Mouse (Mus musculus): ENCODE data around the gene Abat. TPM values are rescaled to one million over a fixed set of nuclear protein-coding genes. Genes with fewer than 3 reads are reported as not detected.
A peak's percentile ranks its signal among the peaks of the same experiment; 100 is the strongest.

Gene Abat
- polyA plus RNA-seq, 1 experiment from 2014 or later = 36.1 TPM

GRCm38 (mm10) chr16:8514180-8514579, 951 bp downstream of the Abat start:
- WGBS = 15% methylated on average over 4 of the region's 4 CpGs
- Histone ChIP-seq H3K4me1 (peaks cover 19% of the 10 kb centered on the region), H3K4me3 (peak overlapping the region; percentile 64), H3K36me3 (no peaks in the 10 kb centered on the region), H3K27ac (no peak overlapping the region), H3K27me3 (no peaks in the 10 kb centered on the region), H3K4me2 (replicated peaks) (peak overlapping the region; percentile 76), H3K9ac (peak overlapping the region; percentile 79), H3K9me3 (no peaks in the 10 kb centered on the region)
- no peak for ATAC-seq (ENCODE audit: low FRiP score, low read depth)

- H3K9me3 ChIP-seq = no peaks in the 10 kb centered on the region
- H3K4me1 ChIP-seq = peaks cover 31% of the 10 kb centered on the region
- H3K4me3 ChIP-seq = no peak overlapping the region
- H3K36me3 ChIP-seq = no peaks in the 10 kb centered on the region
- no peak for ATAC-seq (ENCODE audit: low FRiP score, low read depth)
- no peak overlapping the region for H3K4me2 ChIP-seq (replicated peaks)
- no peaks in the 10 kb centered on the region for H3K27me3 ChIP-seq
- no peak overlapping the region for H3K27ac ChIP-seq
- H3K9ac ChIP-seq = no peak overlapping the region
- WGBS = 74% methylated on average over 5 of the region's 5 CpGs
Measured at GRCm38 (mm10) chr16:8520525-8520924, 7.3 kb downstream of the Abat start.

DNA sequence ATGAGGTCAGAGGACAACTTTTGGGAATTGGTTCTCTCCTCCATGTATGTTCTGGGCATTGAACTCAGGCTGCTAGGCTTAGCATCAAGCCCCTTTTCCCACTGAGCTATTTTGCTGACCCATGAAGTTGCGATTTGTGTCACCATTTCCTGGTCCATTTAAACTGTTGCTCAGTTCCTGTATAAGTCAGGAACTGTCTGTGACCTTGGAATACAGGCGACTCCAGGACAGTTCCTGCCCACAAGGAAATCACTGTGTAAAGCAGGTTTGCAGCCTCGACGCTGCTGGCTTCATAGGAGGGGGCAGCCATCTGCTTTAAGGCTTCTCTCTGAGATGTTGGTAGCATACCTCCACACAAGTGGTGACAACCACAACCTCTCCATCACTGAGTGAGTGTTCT, 8.1 kb downstream of the Abat start:
- Histone ChIP-seq H3K9me3 (no peaks in the 10 kb centered on the region), H3K36me3 (no peaks in the 10 kb centered on the region), H3K4me2 (replicated peaks) (no peak overlapping the region), H3K4me1 (peaks cover 31% of the 10 kb centered on the region), H3K4me3 (no peak overlapping the region), H3K27me3 (no peaks in the 10 kb centered on the region), H3K27ac (no peak overlapping the region), H3K9ac (no peak overlapping the region)
- no peak for ATAC-seq (ENCODE audit: low FRiP score, low read depth)
- WGBS = 79% methylated on average over 4 of the region's 4 CpGs

DNA sequence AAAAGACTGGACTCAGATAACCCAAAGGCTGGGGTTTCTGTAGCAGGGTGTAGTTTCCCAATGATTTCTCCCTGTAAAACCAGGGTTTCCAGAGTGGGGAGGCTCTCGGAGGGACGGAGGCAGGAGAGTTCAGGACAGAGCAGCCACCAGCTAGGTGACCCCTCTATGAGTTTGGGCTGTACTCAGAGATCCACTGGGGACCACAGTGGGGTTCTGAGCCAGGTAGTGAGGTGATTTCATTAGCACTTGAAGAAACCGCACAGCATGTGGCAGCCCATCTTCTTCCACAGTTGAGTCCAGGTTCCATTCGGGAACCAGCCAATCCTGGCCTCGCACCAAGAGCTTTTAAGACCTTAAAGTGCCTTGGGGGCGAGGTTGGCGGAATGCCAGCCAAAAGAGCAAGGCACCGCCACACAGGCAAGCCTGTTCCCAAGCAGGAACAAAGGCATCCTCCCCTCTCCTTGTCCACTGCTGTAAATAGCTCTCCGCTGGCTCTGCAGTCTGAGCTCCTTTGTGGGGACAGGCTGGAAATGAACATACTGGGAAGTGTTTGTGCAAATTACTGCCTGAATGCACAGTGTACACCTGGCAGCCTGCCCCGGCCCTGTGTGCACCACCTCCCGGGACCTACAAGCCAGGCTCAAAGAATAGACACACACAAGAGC, 10.4 kb downstream of the Abat start:
- Histone ChIP-seq H3K27ac (peak overlapping the region; percentile 94), H3K4me2 (replicated peaks) (peak overlapping the region; percentile 51), H3K9me3 (no peaks in the 10 kb centered on the region), H3K4me1 (peaks cover 31% of the 10 kb centered on the region), H3K27me3 (no peaks in the 10 kb centered on the region), H3K36me3 (no peaks in the 10 kb centered on the region; the same call in 1 of the 2 replicates), H3K4me3 (peak overlapping the region; percentile 10), H3K9ac (peak overlapping the region; percentile 13; the same call in 1 of the 2 replicates)
- 11% methylated on average over 11 of the region's 11 CpGs for WGBS
- peak; percentile 85 for ATAC-seq (ENCODE audit: low FRiP score, low read depth)

- Histone ChIP-seq H3K4me2 (replicated peaks) (peak overlapping the region; percentile 51), H3K4me1 (peaks cover 32% of the 10 kb centered on the region), H3K27me3 (no peaks in the 10 kb centered on the region), H3K27ac (peak overlapping the region; percentile 94), H3K9ac (peak overlapping the region; percentile 13; the same call in 1 of the 2 replicates), H3K36me3 (no peaks in the 10 kb centered on the region; the same call in 1 of the 2 replicates), H3K4me3 (peak overlapping the region; percentile 10), H3K9me3 (no peaks in the 10 kb centered on the region)
- ATAC-seq (ENCODE audit: low FRiP score, low read depth) = peak; percentile 55; the same call in 1 of the 2 replicates
- WGBS = 30% methylated on average over 16 of the region's 16 CpGs
Measured at GRCm38 (mm10) chr16:8524163-8524847, 11.1 kb downstream of the Abat start.

- no peaks in the 10 kb centered on the region for H3K27me3 ChIP-seq
- WGBS = 67% methylated on average over 3 of the region's 3 CpGs
- no peak for ATAC-seq (ENCODE audit: low FRiP score, low read depth)
- no peaks in the 10 kb centered on the region; the same call in 1 of the 2 replicates for H3K36me3 ChIP-seq
- H3K9ac ChIP-seq = no peak overlapping the region
- peak overlapping the region; percentile 94; the same call in 1 of the 2 replicates for H3K27ac ChIP-seq
- H3K9me3 ChIP-seq = no peaks in the 10 kb centered on the region
- H3K4me1 ChIP-seq = peaks cover 42% of the 10 kb centered on the region
- no peak overlapping the region for H3K4me3 ChIP-seq
- no peak overlapping the region for H3K4me2 ChIP-seq (replicated peaks)
Measured at GRCm38 (mm10) chr16:8525293-8525692, 12.1 kb downstream of the Abat start.

GRCm38 (mm10) chr16:8525877-8526276, 12.6 kb downstream of the Abat start:
- no peak overlapping the region for H3K27ac ChIP-seq
- H3K4me2 ChIP-seq (replicated peaks) = no peak overlapping the region
- H3K4me1 ChIP-seq = peaks cover 46% of the 10 kb centered on the region
- no peak for ATAC-seq (ENCODE audit: low FRiP score, low read depth)
- H3K27me3 ChIP-seq = no peaks in the 10 kb centered on the region
- H3K36me3 ChIP-seq = no peaks in the 10 kb centered on the region; the same call in 1 of the 2 replicates
- H3K9ac ChIP-seq = no peak overlapping the region
- no peaks in the 10 kb centered on the region for H3K9me3 ChIP-seq
- WGBS = 70% methylated on average over 7 of the region's 7 CpGs
- no peak overlapping the region for H3K4me3 ChIP-seq

DNA sequence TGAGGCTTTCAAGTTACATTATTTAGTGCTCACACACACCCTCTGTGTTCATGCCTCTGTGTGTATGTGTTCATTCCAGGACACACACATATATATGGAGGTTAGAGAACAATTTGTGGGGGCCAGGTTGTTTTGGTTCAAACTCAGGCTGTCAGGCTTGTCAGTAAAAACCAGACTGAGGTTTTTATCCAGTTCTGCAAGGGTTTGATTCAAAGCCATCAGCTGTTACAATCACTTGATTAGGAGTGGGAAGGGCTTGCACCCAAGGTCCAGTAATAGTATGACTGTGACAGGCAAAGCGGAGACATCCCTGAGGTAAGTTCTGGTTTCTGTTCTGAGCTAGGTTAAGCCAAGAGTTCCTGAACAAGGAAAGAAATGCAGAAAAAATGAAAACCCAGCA, 16.2 kb downstream of the Abat start:
- H3K4me2 ChIP-seq (replicated peaks) = no peak overlapping the region

DNA sequence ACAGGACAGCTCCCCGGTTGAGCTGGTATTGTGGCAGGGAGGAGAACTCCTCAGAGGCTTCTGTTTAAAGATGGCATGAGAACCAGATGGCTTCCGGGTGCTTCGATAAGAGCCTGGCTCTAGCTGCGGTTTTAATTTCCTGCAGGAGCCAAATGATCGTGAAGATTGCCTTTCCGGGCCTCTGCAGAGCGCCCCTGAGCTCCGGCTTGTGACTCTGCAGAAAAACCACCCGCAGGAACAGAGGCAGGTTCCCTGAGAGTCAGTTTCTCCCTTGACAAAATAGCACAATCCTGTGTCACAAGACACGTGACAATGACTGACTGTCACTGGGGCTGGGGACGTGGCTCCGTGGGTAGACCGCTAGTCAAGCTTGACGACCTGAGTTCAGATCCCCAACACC, 16.8 kb downstream of the Abat start:
- H3K4me2 ChIP-seq (replicated peaks) = no peak overlapping the region
- H3K4me3 ChIP-seq = no peak overlapping the region
- H3K4me1 ChIP-seq = peaks cover 18% of the 10 kb centered on the region
- H3K9me3 ChIP-seq = no peaks in the 10 kb centered on the region
- ATAC-seq (ENCODE audit: low FRiP score, low read depth) = no peak
- H3K36me3 ChIP-seq = peaks cover 8% of the 10 kb centered on the region
- H3K27me3 ChIP-seq = no peaks in the 10 kb centered on the region
- no peak overlapping the region for H3K9ac ChIP-seq
- no peak overlapping the region for H3K27ac ChIP-seq
- 59% methylated on average over 14 of the region's 14 CpGs for WGBS

More for the DNA sequence above, 16.2 kb downstream of the Abat start:
- H3K4me1 ChIP-seq = peaks cover 25% of the 10 kb centered on the region
- H3K36me3 ChIP-seq = peaks cover 8% of the 10 kb centered on the region
- no peak overlapping the region for H3K9ac ChIP-seq
- 88% methylated on average over 1 of the region's 1 CpGs for WGBS
- H3K9me3 ChIP-seq = no peaks in the 10 kb centered on the region
- no peak overlapping the region for H3K27ac ChIP-seq
- no peak overlapping the region for H3K4me3 ChIP-seq
- no peaks in the 10 kb centered on the region for H3K27me3 ChIP-seq
- ATAC-seq (ENCODE audit: low FRiP score, low read depth) = no peak

DNA sequence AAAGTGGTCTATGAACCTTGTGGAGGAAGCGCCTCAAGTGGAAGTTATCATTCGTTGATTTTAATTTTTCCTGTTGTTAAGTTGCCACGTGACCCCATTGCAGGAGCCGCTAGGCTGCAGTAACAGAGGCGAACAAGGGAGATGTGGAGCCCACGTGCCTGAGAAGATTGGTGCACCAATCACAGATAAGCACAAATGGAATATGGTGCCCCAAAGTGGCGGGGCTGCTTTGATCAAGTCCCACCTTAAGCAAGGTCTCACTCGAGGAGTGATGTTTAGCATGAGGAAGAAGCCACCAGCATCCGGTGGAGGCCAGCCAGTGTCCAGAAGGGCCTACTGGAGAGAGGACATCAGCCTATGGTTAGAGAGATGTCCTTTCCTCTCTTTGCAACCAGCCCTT, 19.2 kb downstream of the Abat start:
- 89% methylated on average over 9 of the region's 9 CpGs for WGBS
- H3K27ac ChIP-seq = no peak overlapping the region
- H3K27me3 ChIP-seq = no peaks in the 10 kb centered on the region
- H3K9ac ChIP-seq = no peak overlapping the region
- H3K4me3 ChIP-seq = no peak overlapping the region
- H3K36me3 ChIP-seq = peaks cover 8% of the 10 kb centered on the region
- no peak overlapping the region for H3K4me2 ChIP-seq (replicated peaks)
- peaks cover 15% of the 10 kb centered on the region for H3K4me1 ChIP-seq
- ATAC-seq (ENCODE audit: low FRiP score, low read depth) = no peak
- no peaks in the 10 kb centered on the region for H3K9me3 ChIP-seq

DNA sequence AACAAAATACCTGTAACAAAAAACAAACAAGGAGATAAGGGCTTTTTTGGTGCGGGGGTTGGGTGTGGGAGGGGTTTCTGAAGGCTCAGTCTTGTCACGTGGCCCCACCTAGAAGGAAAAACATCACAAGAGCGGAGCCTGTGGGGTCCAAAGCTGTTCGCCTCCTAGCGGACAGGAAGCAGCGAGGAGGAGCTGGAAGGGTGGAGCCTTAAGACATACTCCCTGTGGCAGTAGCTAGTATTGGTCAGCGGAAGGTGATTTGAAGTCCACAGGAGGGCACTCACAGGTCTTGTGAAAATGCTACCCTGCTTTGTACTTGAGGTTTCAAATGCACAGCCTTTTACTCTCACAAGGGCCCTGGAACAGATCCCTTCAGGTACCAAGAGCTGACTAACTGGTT, 19.7 kb downstream of the Abat start:
- Histone ChIP-seq H3K27ac (no peak overlapping the region), H3K4me3 (no peak overlapping the region), H3K4me1 (peaks cover 15% of the 10 kb centered on the region), H3K9me3 (no peaks in the 10 kb centered on the region), H3K4me2 (replicated peaks) (no peak overlapping the region), H3K36me3 (peaks cover 8% of the 10 kb centered on the region), H3K27me3 (no peaks in the 10 kb centered on the region), H3K9ac (no peak overlapping the region)
- no peak for ATAC-seq (ENCODE audit: low FRiP score, low read depth)
- 69% methylated on average over 7 of the region's 7 CpGs for WGBS

- no peaks in the 10 kb centered on the region for H3K27me3 ChIP-seq
- H3K9ac ChIP-seq = no peak overlapping the region
- H3K27ac ChIP-seq = no peak overlapping the region
- no peak overlapping the region for H3K4me2 ChIP-seq (replicated peaks)
- 91% methylated on average over 6 of the region's 6 CpGs for WGBS
- H3K36me3 ChIP-seq = peaks cover 8% of the 10 kb centered on the region
- no peak for ATAC-seq (ENCODE audit: low FRiP score, low read depth)
- H3K9me3 ChIP-seq = no peaks in the 10 kb centered on the region
- H3K4me1 ChIP-seq = peaks cover 15% of the 10 kb centered on the region
- H3K4me3 ChIP-seq = no peak overlapping the region
Measured at GRCm38 (mm10) chr16:8533477-8533876, 20.2 kb downstream of the Abat start.
